Mouse (Mus musculus) megakaryocyte, embryonic 14.5 days (primary cell): ENCODE results near the gene Podnl1.

Experiments used
- FLI1 ChIP-seq: IDR thresholded peaks from 2 replicates; pipeline ENCODE4 v1.6.1; 2012; ENCODE audit warnings: low read length, inconsistent platforms, mixed read lengths
- GATA1 ChIP-seq: IDR thresholded peaks from 3 replicates; pipeline ENCODE4 v1.6.1; 2012; ENCODE audit warnings: mixed read lengths, low read length, inconsistent platforms, borderline replicate concordance

- TF ChIP-seq GATA1 (no peak), FLI1 (no peak)
These were observed 15.0 kb downstream of the Podnl1 start for GRCm38 (mm10) chr8:84140838-84141237.
